Comparison of ENCODE assay signal across 13 mouse cellular contexts in the genomic region with DNA sequence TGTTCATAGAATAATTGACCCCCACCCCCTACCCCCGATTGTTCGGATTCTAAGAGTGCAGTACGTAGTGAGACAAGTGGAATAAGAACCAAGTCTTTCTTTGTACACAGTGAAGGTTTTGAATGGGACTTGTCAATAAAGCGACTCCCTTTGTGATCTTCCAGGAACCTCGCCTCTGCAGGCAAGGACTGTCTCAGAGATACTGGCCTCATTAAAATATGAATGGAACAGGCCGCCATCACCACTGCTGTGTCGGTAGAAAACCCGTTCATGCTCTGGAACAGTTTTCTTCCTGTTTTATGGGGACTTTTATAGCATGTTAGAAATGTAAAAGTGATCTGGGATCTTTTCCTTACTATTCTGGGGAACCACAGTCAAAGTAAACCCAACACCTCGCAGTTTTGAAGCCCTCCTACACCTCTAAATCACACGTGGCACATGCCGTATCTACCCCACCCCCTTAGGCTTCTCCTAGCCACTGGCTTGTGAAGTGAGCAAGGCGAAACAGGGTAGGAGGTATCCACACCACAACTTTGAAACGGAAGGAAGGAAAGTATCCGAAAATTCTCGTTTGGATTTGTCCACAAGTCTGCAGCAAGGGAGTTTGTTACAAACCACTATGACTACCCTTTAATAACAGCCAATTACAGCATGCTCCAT. TPM values are rescaled to one million over a fixed set of nuclear protein-coding genes. Genes with fewer than 3 reads are reported as not detected.
DNase-seq lines count a peak whose midpoint lies in the region; ATAC-seq and TF ChIP-seq lines count a peak whose summit lies in the region.
"Had no signal": no experiment of that assay in that cellular context is flagged by ENCODE, and none has a peak within 500 bp of the region (broad histone marks: within the 10 kb centered on the region; RNA-seq: fewer than 3 reads in every experiment).

No protein-coding gene starts in this region.

- in situ Hi-C loops in ES-E14 (cut with MboI; ENCODE audit: low sequenced_read_pairs in 2 of 2, unreplicated experiment in 2 of 2), result no loop called here

- H3K9me3 ChIP-seq in ES-E14 (ENCODE audit: control insufficient read depth, insufficient read depth, low read depth, low read length), result no peaks in the 10 kb centered on the region
- H3K9me3 ChIP-seq in hindbrain, embryonic 10.5 days, result no peaks in the 10 kb centered on the region
- no peaks in the 10 kb centered on the region for H3K9me3 ChIP-seq in midbrain, embryonic 14.5 days (ENCODE audit: control insufficient read depth, low read length)

- no peak for TF ChIP-seq CTCF in brain, embryonic 14.5 days (IDR thresholded peaks at IDR 0.05; ENCODE audit: borderline replicate concordance, extremely low read depth, insufficient read depth, insufficient read length)

- H3K9ac ChIP-seq in ES-E14 (ENCODE audit: insufficient read depth, low read depth, low read length, poor library complexity, severe bottlenecking), result peak overlapping the region; percentile 50; the same call in 1 of the 2 replicates
- peak overlapping the region; percentile 80; the same call in 1 of the 2 replicates for H3K9ac ChIP-seq in midbrain, embryonic 14.5 days (replicated peaks; ENCODE audit: low read length)

- TF ChIP-seq POLR2A in brain, embryonic 14.5 days (IDR thresholded peaks at IDR 0.05; ENCODE audit: borderline replicate concordance, extremely low read depth, insufficient read depth, insufficient read length, poor library complexity, severe bottlenecking), result no peak

- peaks cover 4% of the 10 kb centered on the region for H3K36me3 ChIP-seq in ES-E14 (ENCODE audit: control insufficient read depth, insufficient read depth, low read length, poor library complexity, severe bottlenecking)
- no peaks in the 10 kb centered on the region for H3K36me3 ChIP-seq in hindbrain, embryonic 10.5 days
- no peaks in the 10 kb centered on the region for H3K36me3 ChIP-seq in midbrain, embryonic 14.5 days (ENCODE audit: control insufficient read depth, insufficient read depth, low read length)

- peaks cover 93% of the 10 kb centered on the region for H3K27me3 ChIP-seq in hindbrain, embryonic 10.5 days (ENCODE audit: insufficient read depth, poor library complexity, severe bottlenecking)
- H3K27me3 ChIP-seq in midbrain, embryonic 14.5 days (ENCODE audit: control insufficient read depth, insufficient read depth, low read length), result peaks cover 16% of the 10 kb centered on the region

- H3K27ac ChIP-seq in ES-E14 (ENCODE audit: insufficient read depth, low read depth, low read length, poor library complexity, severe bottlenecking), result peak overlapping the region; percentile 75; the same call in 1 of the 2 replicates
- peak overlapping the region; percentile 92 for H3K27ac ChIP-seq in hindbrain, embryonic 10.5 days
- peak overlapping the region; percentile 94 for H3K27ac ChIP-seq in midbrain, embryonic 14.5 days (replicated peaks; ENCODE audit: low read depth, low read length)

- H3K4me2 ChIP-seq in midbrain, embryonic 14.5 days (ENCODE audit: low read length), result peak overlapping the region; percentile 80

- WGBS in hindbrain, embryonic 10.5 days, result 2% methylated on average over 15 of the region's 15 CpGs
- WGBS in midbrain, embryonic 14.5 days, result 2% methylated on average over 15 of the region's 15 CpGs

- peak overlapping the region in 1 of 2 experiments; percentile 73; a peak in 2 of 4 replicates for H3K4me3 ChIP-seq in ES-E14 (ENCODE audit: insufficient read depth in 1 of 2, low read depth in 1 of 2, low read length in 2 of 2, poor library complexity in 1 of 2, severe bottlenecking in 1 of 2)
- peak overlapping the region; percentile 62 for H3K4me3 ChIP-seq in hindbrain, embryonic 10.5 days
- peak overlapping the region; percentile 58; the same call in 1 of the 2 replicates for H3K4me3 ChIP-seq in midbrain, embryonic 14.5 days (replicated peaks; ENCODE audit: low read depth, low read length)

- peak; percentile 60 for DNase-seq in ES-E14 (ENCODE audit: low read depth, low spot score)
- peak; percentile 73 for DNase-seq in brain, embryonic 14.5 days (ENCODE audit: low read depth)
- DNase-seq in hindbrain, embryonic 10.5 days (ENCODE audit: low spot score), result peak; percentile 65
- peak; percentile 75 for DNase-seq in midbrain, embryonic 14.5 days
- DNase-seq in natural killer cell, adult 2 months (ENCODE audit: low spot score in 2 of 2), result no peak
- no peak for DNase-seq in kidney, postnatal 25 days
- DNase-seq in heart, postnatal 25 days (ENCODE audit: low spot score), result no peak
- DNase-seq: heart, postnatal 4 days; kidney, postnatal 4 days had no signal

- intact Hi-C loops in heart, postnatal 25 days (cut with DNase I), result no loop called here

- peaks cover 7 to 8% of the 10 kb centered on the region in 2 experiments for H3K4me1 ChIP-seq in ES-E14 (ENCODE audit: control insufficient read depth in 2 of 2, insufficient read depth in 2 of 2, low read length in 2 of 2, poor library complexity in 1 of 2)
- H3K4me1 ChIP-seq in hindbrain, embryonic 10.5 days (replicated peaks), result peaks cover 45% of the 10 kb centered on the region
- peaks cover 11% of the 10 kb centered on the region for H3K4me1 ChIP-seq in midbrain, embryonic 14.5 days (ENCODE audit: control insufficient read depth, insufficient read depth, low read length)

- peak; percentile 60; the same call in 1 of the 2 replicates for ATAC-seq in midbrain, embryonic 14.5 days (ENCODE audit: low FRiP score, low TSS enrichment)

TF ChIP-seq in ES-E14, 5 proteins besides CTCF, POLR2A, EP300 and RAD21:
- TF ChIP-seq ZC3H11A (IDR thresholded peaks at IDR 0.05; ENCODE audit: borderline replicate concordance, low read depth, low read length) (no peak), CHD2 (IDR thresholded peaks at IDR 0.05; ENCODE audit: low read depth, low read length) (no peak), HCFC1 (IDR thresholded peaks at IDR 0.05; ENCODE audit: borderline replicate concordance, insufficient read depth, low read length) (no peak), MAFK (IDR thresholded peaks at IDR 0.05; ENCODE audit: insufficient read depth, low read depth, low read length) (no peak), ZNF384 (IDR thresholded peaks at IDR 0.05; ENCODE audit: low read depth, low read length) (no peak)

RNA-seq across cellular contexts. Expression of a gene that starts 33.8 kb away (rescaled TPM):
- 76.9 and 152 TPM in 2 replicates for total RNA-seq in ES-E14 (2012; rRNA removed)
- polyA plus RNA-seq in brain, embryonic 14.5 days (2012; rRNA removed), result 41.7 and 54.6 TPM in 2 replicates
- polyA plus RNA-seq in hindbrain, embryonic 10.5 days (2016; fragmentation: Nextera tagmentation; extraction: Ambion mirVana), result 46.7 and 69.8 TPM in 2 replicates
- polyA plus RNA-seq in midbrain, embryonic 14.5 days (2014; fragmentation: Nextera tagmentation; extraction: Ambion mirVana), result 67.4 and 99.4 TPM in 2 replicates
- total RNA-seq in heart, postnatal 25 days (2021), result not detected
- total RNA-seq: heart, postnatal 4 days; megakaryocyte progenitor cell, adult 5-6 weeks had no signal
- polyA plus RNA-seq: liver, embryonic 16.5 days had no signal

RNA-seq across cellular contexts. Expression of a gene that starts 46.3 kb away (rescaled TPM):
- 3.2 and 3.3 TPM in 2 replicates for total RNA-seq in ES-E14 (2012; rRNA removed)
- polyA plus RNA-seq in brain, embryonic 14.5 days (2012; rRNA removed), result 16.2 and 30.9 TPM in 2 replicates
- 0.50 and 0.88 TPM in 2 replicates for polyA plus RNA-seq in hindbrain, embryonic 10.5 days (2016; fragmentation: Nextera tagmentation; extraction: Ambion mirVana)
- polyA plus RNA-seq in midbrain, embryonic 14.5 days (2014; fragmentation: Nextera tagmentation; extraction: Ambion mirVana), result 3.8 TPM in 2 replicates
- not detected for total RNA-seq in heart, postnatal 25 days (2021)
- total RNA-seq: heart, postnatal 4 days; megakaryocyte progenitor cell, adult 5-6 weeks had no signal
- polyA plus RNA-seq: gonadal fat pad, adult 2 months; liver, embryonic 16.5 days; urinary bladder, adult 2 months had no signal

Comparison
In these comparisons a context has a peak if more than half of its experiments do, and no peak if none do; other contexts are left out.
1. DNase-seq: peak in ES-E14 (single experiment), brain, embryonic 14.5 days (single experiment), hindbrain, embryonic 10.5 days (single experiment) and midbrain, embryonic 14.5 days (single experiment); none in natural killer cell, adult 2 months (0 of 2), kidney, postnatal 25 days (0 of 2) and heart, postnatal 25 days (single experiment).
2. Peak in every context shown above with its lines, with median percentiles within 50 percentile points of each other: H3K27ac ChIP-seq.